Mouse (Mus musculus) granulocyte monocyte progenitor cell, adult 5-6 weeks (primary cell): ENCODE data around the gene Prss1. TPM values are rescaled to one million over a fixed set of nuclear protein-coding genes. Genes with fewer than 3 reads are reported as not detected.
"Not testable (repeated sequence)": the region's sequence is repeated elsewhere in the genome, so short reads cannot be mapped to it uniquely, and the experiment has no call there.

Experiments
- ATAC-seq: replicated peaks from 2 replicates; pipeline ENCODE4 v1.8.0; 2016; ENCODE audit warnings: mild to moderate bottlenecking, moderate TSS enrichment, inconsistent platforms; ENCODE audit not compliant: poor library complexity, severe bottlenecking
- total RNA-seq, 2 experiments: library from RNA; stranded (forward) in 1 of 2; stranded (reverse) in 1 of 2; fragments of 200-712, 200-1000 nt in 1 of 2; fragments of >200 nt in 1 of 2; fragmentation: Nextera tagmentation in 1 of 2; gene quantifications; 2 replicates each; pipeline ENCODE4 v1.2.3; 2014 to 2017

Gene Prss1
- total RNA-seq (2014; fragmentation: Nextera tagmentation) (not detected in 2 replicates), total RNA-seq (2017) (not detected in 2 replicates)

- ATAC-seq, result not testable (repeated sequence)
These were observed at the start of gene Prss1 for GRCm38 (mm10) chr6:41458632-41459031. Gene Prss1, plus strand, starts transcription at chr6:41458932.

GRCm38 (mm10) chr6:41442261-41442660 lies 16.5 kb upstream of the Prss1 start:
- ATAC-seq, result peak; percentile 52

- ATAC-seq, result not testable (repeated sequence)
These were observed 12.7 kb upstream of the Prss1 start, which contains the start of gene Gm10334 for GRCm38 (mm10) chr6:41446045-41446444. Gene Gm10334, minus strand, starts transcription at chr6:41446145.

GRCm38 (mm10) chr6:41499374-41499773 lies 40.6 kb downstream of the Prss1 start:
- no peak for ATAC-seq

- ATAC-seq, result no peak
These were observed 46.2 kb downstream of the Prss1 start for GRCm38 (mm10) chr6:41504915-41505314.

- ATAC-seq, result no peak
These were observed 46.6 kb downstream of the Prss1 start for GRCm38 (mm10) chr6:41505323-41505722.

Other genes starting within 250 kb of the Prss1 start
- gene Try4, start 156.7 kb upstream of the Prss1 start, total RNA-seq (2014; fragmentation: Nextera tagmentation), result not detected in 2 replicates
- gene Try4, start 156.7 kb upstream of the Prss1 start, total RNA-seq (2017), result not detected in 2 replicates
- not detected in 2 replicates for gene Try5, start 142.1 kb upstream of the Prss1 start, total RNA-seq (2014; fragmentation: Nextera tagmentation)
- gene Try5, start 142.1 kb upstream of the Prss1 start, total RNA-seq (2017), result not detected in 2 replicates
- not detected in 2 replicates for gene Try10, start 104.8 kb upstream of the Prss1 start, total RNA-seq (2014; fragmentation: Nextera tagmentation)
- not detected in 2 replicates for gene Try10, start 104.8 kb upstream of the Prss1 start, total RNA-seq (2017)
- not detected in 2 replicates for gene Prss3, start 81.3 kb upstream of the Prss1 start, total RNA-seq (2014; fragmentation: Nextera tagmentation)
- not detected in 2 replicates for gene Prss3, start 81.3 kb upstream of the Prss1 start, total RNA-seq (2017)
- gene Gm5771, start 66.6 kb upstream of the Prss1 start, total RNA-seq (2014; fragmentation: Nextera tagmentation), result not detected in 2 replicates
- not detected in 2 replicates for gene Gm5771, start 66.6 kb upstream of the Prss1 start, total RNA-seq (2017)
- gene Gm10334, start 12.8 kb upstream of the Prss1 start, total RNA-seq (2014; fragmentation: Nextera tagmentation), result not detected in 2 replicates
- not detected in 2 replicates for gene Gm10334, start 12.8 kb upstream of the Prss1 start, total RNA-seq (2017)
- not detected in 2 replicates for gene Prss2, start 62.9 kb downstream of the Prss1 start, total RNA-seq (2014; fragmentation: Nextera tagmentation)
- not detected in 2 replicates for gene Prss2, start 62.9 kb downstream of the Prss1 start, total RNA-seq (2017)
- 0.09 and 1.7 TPM in 2 replicates for gene Ephb6, start 146.6 kb downstream of the Prss1 start, total RNA-seq (2014; fragmentation: Nextera tagmentation)
- 1.2 and 5.4 TPM in 2 replicates for gene Ephb6, start 146.6 kb downstream of the Prss1 start, total RNA-seq (2017)
- gene Trpv6, start 177.5 kb downstream of the Prss1 start, total RNA-seq (2014; fragmentation: Nextera tagmentation), result not detected in 2 replicates
- not detected in 2 replicates for gene Trpv6, start 177.5 kb downstream of the Prss1 start, total RNA-seq (2017)
- gene Trpv5, start 221.8 kb downstream of the Prss1 start, total RNA-seq (2014; fragmentation: Nextera tagmentation), result not detected in 2 replicates
- not detected in 2 replicates for gene Trpv5, start 221.8 kb downstream of the Prss1 start, total RNA-seq (2017)
- not detected in 2 replicates for gene Llcfc1, start 225.5 kb downstream of the Prss1 start, total RNA-seq (2014; fragmentation: Nextera tagmentation)
- not detected in 2 replicates for gene Llcfc1, start 225.5 kb downstream of the Prss1 start, total RNA-seq (2017)
- gene Kel, start 245.4 kb downstream of the Prss1 start, total RNA-seq (2014; fragmentation: Nextera tagmentation), result 0.98 and 13.5 TPM in 2 replicates
- 0.13 and 1.7 TPM in 2 replicates for gene Kel, start 245.4 kb downstream of the Prss1 start, total RNA-seq (2017)